Mouse (Mus musculus) heart, postnatal 36 days (tissue): ENCODE data around the gene Ppp2r3a. TPM values are rescaled to one million over a fixed set of nuclear protein-coding genes. Genes with fewer than 3 reads are reported as not detected.

Experiments
- DNase-seq, 2 experiments: peaks; one replicate each; pipeline ENCODE4 v3.0.0; 2021 to 2022
- intact Hi-C: fragments of 180-260 bp; cut with DNase I; formaldehyde crosslinking; loops from one replicate; pipeline ENCODE4 v1.15.1; 2025
- total RNA-seq, 2 experiments: library from RNA; stranded (reverse); gene quantifications; 2 replicates each; pipeline ENCODE4 v1.2.3; 2021

The Ppp2r3a gene
- total RNA-seq, 2 experiments from 2014 or later: 248 to 269 TPM

DNA sequence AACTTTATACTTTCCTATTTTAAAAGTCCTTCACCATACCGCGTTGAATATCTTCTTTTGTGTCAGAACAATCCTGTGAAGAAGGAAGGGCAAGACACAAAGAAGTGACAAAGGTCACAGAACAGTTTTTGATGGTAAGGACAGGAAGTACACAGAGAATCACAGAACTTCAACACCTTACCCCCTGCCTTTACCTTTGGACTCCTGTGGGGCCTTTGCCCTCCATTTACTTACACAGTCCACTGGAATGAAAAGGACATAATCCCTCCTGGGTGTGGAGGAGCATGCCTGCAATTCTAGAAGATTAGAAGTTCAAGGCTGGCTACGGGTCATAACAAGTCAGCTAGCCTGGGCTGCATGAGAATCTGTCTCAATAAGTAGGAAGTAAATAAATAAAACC lies 1.5 kb upstream of the Ppp2r3a start:
- DNase-seq: no peak
- intact Hi-C loops: loop anchor here (5.0 kb wide), 2 partner anchors 71 to 176 kb away; no protein-coding TSS in a partner anchor

DNA sequence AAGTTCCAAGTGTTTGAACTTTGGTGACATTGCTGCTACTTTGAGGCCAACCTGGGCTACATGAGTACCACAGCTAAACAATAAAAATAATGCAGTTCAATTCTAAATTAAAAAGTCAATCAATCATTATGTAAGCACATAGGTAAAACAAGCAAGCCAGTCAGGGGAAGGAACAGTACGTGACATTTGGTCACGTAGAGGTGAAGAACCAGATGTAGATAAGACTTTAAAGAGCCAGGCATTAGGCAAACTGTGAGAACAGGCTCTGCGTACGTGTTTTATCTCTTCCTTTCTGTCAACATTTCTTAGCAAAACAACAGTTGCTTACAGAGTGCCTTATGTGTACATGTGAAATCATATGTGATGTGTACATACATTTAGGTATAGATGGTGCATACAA lies 946 bp upstream of the Ppp2r3a start:
- DNase-seq: no peak
- intact Hi-C loops: loop anchor here (5.0 kb wide), 2 partner anchors 70 to 175 kb away; no protein-coding TSS in a partner anchor

DNA sequence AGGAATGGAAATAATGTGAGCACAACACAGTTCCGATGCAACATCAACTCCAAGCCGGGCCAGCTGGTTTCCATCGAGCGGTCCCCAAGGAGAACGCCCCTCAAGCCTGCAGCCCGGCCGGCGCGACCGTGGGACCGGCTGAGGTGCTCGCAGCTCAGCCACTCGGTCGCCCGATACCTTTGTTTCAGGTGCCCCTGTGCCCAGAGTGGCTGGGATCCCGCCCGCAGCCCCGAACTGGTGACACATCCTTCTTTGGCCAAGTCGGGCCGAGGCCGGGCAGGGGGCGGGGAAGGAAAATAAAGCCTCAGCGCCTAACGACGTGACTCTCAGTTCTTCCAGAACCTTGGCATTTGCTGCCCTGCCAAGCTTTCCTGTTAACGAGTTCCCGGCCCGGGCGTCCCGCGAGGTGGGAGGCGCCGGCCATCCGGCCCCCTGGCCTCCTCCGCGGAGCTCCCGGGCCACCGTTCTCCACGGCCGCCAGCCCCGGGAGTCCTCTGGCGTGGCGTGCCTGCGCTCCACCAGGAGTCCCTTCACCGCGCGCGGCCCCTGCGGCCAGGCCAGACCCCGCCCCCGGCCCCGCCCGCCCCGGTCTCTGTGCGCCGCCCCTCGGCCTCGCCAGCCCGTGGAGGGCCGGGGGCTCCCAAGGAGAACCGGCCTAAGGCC lies 483 bp downstream of the Ppp2r3a start:
- intact Hi-C loops: loop anchor here (2.0 to 5.0 kb wide), 3 partner anchors 54 to 174 kb away; no protein-coding TSS in a partner anchor
- DNase-seq: peak; percentile 76 to 87

DNA sequence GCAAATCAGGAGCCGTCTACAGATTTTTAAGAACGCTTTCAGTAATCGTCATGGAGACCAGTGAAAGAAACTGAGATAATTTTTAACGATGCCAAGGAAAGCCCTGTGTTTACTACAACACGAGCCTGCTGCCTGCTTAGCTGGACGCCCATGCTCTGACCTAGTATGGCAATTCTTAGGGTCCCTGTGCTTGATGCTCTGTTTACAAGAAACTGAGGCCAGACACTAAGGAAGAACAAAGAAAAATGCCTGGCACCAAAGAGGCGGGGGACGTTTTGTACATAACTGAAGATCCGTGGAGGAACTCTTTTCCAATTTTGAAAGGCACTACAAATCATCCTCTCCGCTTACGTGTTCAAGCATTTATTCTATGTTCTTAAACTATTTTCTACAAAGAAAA lies 1.1 kb downstream of the Ppp2r3a start:
- peak in 1 of 2 experiments; percentile 13 for DNase-seq
- intact Hi-C loops: loop anchor here (2.0 to 5.0 kb wide), 3 partner anchors 54 to 173 kb away; no protein-coding TSS in a partner anchor

DNA sequence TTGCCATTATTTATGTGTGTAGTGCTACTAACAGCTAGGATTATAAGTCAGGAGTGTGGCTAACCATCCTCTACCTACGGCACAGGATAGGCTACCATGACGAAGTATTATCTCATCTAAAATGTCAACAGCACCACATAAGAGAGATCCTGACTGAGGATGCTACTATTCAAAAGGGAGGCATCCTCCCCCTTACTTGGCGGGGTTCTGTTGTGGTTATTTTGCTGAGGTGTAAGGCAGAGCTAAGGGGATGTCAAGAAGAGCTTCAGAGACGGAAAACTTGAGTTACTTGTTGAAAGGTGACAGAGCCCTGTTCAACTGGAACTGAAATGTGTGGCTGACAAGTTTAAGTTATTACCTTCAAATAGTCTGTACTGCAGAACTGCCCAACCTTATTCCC lies 2.0 kb downstream of the Ppp2r3a start:
- intact Hi-C loops: loop anchor here (2.0 to 5.0 kb wide), 3 partner anchors 53 to 172 kb away; no protein-coding TSS in a partner anchor
- DNase-seq: no peak

DNA sequence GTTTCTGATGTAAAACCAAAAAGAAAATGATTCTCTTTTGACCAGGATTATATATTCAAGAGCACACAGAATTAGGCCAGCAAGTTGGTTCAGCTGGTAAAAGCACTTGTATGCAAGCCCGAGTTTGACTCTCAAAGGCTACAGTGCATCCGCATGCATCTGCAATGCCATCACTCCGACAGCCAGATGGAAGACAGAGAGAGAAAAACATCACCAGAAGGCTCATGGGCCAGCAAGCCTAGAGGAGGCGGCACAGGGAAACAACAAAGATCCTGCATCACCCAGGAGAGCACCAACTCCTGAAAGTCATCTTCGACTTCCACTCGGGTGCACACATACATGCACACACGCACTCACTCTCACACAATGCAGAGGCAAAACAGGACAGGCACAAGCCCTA lies 4.1 kb downstream of the Ppp2r3a start:
- intact Hi-C loops: no loop called here
- no peak for DNase-seq

DNA sequence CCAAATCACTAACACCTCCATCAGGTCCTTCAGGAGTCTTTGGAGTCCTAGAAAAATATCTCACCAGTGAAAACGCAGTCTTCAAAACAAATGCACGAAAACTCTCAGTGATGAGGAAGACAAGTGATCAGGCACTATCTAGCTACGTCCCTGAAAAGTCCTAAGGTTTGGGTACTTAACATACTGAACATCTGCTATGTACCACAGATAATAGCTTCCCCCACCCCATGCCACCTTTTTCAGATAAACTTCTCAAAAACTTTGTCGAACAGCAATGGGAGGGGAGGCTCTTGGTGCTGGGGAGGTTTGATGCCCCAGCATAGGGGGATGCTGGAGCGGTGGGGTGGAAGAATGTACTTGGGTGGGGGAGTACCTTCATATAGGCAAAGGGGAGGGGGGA lies 6.1 kb downstream of the Ppp2r3a start:
- intact Hi-C loops: no loop called here

DNA sequence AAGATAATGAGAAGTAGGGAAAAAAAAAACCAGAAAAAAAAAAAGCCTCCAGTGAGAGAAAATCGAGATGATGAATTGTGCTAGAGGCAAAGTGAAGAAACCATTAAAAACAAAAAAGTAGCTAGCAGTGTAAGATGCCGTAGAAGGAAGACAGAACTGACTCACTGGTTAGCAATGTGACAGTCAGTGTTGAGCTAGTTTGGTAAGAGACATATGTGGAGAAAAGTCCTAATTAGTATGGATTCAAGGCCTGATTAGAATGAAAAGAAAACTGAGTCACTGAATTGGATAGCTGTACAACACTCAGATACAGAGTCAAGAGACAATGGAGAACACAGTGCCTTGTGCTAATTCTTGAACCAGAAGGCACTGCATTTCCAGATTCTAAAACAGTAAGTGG lies 7.9 kb downstream of the Ppp2r3a start:
- DNase-seq: no peak
- intact Hi-C loops: loop anchor here (5.0 kb wide), 1 partner anchor 41 kb away; no protein-coding TSS in a partner anchor

More for the DNA sequence above, 6.1 kb downstream of the Ppp2r3a start:
- DNase-seq: no peak

DNA sequence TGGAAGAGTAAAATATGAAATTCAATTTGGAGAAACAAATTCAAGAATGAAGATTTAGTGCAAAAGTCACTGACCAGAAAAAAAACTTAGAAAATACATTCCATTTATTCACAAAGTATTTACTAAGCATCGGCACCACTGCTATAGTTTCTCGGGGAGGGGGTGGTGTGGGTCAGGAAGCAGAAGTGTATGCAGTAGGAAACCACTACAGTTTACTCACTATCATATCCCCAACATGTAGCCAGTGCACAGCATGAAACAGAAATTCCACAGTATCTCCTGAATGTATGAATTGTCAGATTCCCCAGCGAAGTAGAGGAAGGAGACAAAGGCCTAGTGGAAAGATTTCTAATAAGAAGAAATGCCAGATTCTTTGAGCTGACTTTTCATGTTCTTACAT lies 11.4 kb downstream of the Ppp2r3a start:
- intact Hi-C loops: loop anchor here (5.0 kb wide), 1 partner anchor 38 kb away; no protein-coding TSS in a partner anchor
- no peak for DNase-seq

DNA sequence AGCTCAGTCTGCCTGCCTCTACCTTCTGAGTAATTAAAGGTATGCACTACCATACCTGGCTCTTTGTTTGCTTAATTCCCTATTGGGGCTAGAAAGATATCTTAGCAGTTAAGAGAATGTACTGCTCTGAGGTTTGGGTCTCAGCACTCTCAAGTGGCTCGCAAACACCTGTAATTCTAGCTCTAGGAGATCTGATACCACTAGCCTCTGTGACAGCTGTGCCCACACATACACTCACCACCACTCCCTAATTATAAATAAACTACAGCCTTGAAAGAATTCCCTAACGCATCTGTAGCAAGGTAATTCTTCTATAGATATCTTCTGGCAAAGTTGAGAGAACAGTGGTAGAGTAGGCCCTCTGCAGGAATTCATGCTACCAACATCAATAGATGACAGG lies 15.8 kb downstream of the Ppp2r3a start:
- DNase-seq: no peak
- intact Hi-C loops: loop anchor here (5.0 kb wide), 1 partner anchor 43 kb away; no protein-coding TSS in a partner anchor

DNA sequence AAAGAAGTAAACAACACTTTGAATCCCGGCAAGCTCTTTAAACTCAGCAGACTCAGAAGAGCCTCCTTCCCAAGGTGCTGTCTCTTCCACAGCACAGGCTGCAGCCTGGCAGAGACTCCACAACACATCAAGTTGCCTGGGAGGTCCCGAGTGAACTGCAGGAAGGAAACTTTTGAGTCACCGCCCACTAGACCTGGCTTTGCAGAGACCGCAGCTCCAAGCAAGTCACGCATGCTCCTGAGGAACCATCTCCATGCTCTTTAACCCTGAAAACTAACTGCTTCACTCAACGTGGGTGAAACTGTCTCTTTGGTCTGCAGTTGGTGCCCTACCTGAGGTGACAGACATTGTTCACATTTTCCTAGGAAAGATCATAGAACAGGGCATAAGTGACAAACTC lies 19.6 kb downstream of the Ppp2r3a start:
- no peak for DNase-seq
- intact Hi-C loops: no loop called here

DNA sequence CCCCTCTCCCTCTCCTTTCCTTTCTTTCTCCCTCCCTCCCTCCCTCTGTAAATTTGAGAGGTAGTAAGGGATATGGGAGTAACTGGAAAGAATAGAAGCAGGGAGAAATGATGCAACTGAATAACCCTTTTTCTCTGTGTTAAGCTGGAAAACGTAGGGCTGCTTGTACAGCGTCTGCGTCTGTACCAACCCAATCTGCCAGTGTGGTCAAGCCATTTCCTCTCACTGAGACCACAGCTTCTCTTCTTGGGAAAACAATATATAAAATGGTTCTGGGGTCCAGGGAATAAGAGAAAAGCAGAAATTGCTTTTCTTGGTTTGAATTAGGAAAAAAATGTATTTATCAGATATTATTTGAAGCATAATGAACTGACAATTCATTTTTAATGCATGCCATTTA lies 21.6 kb downstream of the Ppp2r3a start:
- no peak for DNase-seq
- intact Hi-C loops: no loop called here

DNA sequence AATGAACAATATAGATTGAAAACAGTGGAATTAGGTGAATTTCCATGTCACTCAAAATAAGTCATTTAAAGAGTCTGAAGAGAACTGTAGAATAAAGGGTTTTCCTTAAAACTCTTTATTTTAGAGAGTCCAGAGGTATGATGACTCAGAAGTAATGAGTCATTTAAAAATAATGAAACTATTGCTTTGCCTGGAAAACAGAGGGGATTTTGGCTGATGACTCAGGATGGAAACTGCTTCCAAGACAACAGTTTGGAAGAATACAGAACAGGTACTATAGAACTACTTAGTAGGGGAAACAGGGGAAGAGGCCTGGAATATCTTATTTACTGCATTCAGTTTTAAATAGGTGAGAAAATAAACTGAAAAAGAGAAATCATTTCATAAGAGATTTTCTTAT lies 22.7 kb downstream of the Ppp2r3a start:
- no peak for DNase-seq
- intact Hi-C loops: no loop called here

DNA sequence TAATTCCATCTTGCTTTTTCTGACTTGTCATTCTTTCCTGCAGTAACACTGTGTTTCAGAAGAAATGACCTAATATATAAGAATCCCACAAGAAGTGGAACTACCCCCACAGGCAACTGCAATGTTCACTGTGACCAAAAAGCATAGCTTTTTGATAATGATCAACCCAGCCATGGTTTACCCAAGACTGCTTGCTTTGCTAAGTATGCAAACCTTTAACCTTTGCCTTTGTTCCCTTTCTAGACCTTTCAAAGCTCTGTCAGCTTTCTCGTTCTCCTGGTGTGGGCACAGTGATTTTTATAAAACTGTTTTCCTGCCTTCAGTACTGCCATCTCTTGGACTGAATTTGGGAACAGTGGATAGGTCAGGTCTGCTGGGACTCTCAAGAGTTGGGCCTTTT lies 43.6 kb downstream of the Ppp2r3a start:
- DNase-seq: no peak
- intact Hi-C loops: no loop called here

DNA sequence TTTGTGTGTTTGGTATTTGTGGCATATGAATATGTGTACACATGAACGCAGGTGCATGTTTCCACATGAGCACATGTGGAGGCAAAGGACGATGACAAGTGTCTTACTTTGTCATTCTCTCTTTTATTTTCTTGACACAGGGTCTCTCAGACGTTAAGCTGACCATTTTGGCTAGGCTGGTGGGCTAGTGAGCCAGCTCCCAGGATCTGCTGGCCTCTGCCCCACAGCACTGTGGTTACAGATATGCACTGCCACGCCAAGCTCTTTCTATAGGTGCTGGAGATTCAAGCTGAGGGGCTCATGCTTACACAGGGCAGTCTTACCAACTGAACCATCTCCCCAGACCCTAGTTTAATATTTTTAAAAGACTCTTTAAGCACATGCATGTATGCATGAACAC lies 45.1 kb downstream of the Ppp2r3a start:
- DNase-seq: no peak

DNA sequence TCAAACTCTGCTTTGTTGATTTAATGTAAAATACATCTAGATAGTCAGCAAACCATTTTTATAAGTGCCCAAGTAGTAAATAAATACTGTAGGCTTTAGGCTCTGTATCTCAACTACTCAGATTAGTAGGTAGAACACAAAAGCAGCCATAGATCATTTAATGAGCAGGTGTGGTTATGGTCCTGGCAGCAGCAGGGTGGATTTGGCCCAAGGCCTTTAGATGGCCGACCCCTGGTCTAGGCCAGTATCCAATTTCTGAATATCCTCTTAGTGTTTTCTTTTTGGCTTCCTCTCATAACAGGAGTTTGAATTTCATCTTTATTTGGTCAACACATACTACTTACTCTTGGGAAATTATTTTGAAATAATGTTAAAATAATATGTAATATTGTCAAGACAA lies 46.4 kb downstream of the Ppp2r3a start:
- intact Hi-C loops: no loop called here
- DNase-seq: no peak

More for the DNA sequence above, 45.1 kb downstream of the Ppp2r3a start:
- intact Hi-C loops: no loop called here

DNA sequence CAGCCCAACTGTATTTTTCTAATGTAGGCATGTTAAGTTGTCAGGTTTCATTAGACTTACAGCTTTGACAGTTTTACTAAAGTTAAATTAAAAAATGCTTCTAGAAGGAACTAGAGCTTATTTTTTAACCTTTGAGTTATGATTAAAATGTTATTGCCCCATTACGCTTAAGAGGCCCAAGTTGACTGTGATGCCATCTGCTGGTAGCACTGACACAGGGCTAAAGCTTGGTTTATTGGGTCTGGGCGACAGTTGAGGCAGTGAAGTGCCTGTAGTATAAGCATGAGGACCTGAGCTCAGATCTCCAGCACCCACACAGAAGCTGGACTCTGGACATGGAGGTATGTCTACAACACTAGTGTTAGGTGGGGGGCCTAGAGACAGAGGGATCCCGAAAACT lies 47.5 kb downstream of the Ppp2r3a start:
- intact Hi-C loops: loop anchor here (5.0 kb wide), 1 partner anchor 38 kb away; no protein-coding TSS in a partner anchor
- DNase-seq: no peak

DNA sequence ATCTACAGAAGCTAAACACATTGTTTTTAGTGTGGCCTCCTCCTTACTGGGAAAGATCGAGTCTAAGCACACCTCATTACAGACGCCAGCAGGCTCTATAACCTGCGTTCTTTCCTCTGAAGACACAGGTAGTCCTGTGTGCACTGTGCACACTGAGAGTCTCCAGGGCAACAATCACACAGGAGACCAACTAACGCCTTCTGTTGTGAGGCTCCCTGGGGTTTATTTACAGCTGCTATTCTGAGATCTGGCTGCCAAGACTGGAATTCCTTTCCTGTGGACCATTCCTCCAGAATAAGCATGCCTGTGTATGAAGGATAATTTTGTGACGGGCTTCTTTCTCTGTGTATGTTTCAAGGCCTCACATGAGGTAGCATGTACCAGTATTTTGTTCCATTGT lies 51.0 kb downstream of the Ppp2r3a start:
- peak in 1 of 2 experiments; percentile 47 for DNase-seq
- intact Hi-C loops: loop anchor here (5.0 kb wide), 1 partner anchor 42 kb away; no protein-coding TSS in a partner anchor

DNA sequence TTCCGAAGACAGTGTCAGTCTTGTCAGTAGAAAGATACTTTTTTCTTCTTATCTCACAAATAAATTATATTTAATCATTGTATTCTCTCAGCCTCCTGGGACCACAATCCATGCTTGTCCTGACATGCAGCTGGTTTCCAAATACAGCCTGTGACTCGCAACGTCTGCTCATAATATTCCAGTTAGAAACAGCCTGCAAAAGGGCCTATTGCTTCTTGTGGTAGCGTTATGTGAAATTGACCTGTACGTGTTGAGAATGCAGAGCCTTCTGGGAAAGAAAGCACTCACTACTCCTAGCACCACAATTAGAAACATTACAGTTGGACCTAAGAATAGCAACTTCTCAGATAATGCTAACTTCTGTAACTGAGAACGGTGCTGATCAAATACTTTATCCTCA lies 52.8 kb downstream of the Ppp2r3a start:
- intact Hi-C loops: loop anchor here (10.0 kb wide), 1 partner anchor 1306 kb away; the partner anchor contains the start of gene Ky

DNA sequence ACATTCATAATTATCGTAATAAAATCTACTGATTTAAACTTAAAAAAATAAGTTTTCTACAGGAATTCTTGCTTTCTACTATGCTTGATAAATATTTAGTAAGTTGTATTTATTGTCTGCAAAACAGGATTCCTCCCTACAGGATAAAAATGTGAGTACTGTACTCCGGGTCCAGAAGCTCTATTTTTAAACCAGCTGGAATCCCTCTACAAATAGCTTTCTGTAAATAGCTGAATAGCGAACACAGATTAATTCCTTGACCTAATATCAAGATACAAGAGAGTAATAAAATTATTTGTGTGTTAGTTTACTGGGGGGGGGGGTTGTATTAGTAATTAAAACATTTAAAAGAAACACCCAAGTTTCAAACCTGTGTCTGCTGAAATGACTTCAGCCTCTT lies 53.3 kb downstream of the Ppp2r3a start:
- no peak for DNase-seq
- intact Hi-C loops: loop anchor here (10.0 kb wide), 1 partner anchor 1307 kb away; the partner anchor contains the start of gene Ky

More for the DNA sequence above, 52.8 kb downstream of the Ppp2r3a start:
- DNase-seq: peak in 1 of 2 experiments; percentile 36

DNA sequence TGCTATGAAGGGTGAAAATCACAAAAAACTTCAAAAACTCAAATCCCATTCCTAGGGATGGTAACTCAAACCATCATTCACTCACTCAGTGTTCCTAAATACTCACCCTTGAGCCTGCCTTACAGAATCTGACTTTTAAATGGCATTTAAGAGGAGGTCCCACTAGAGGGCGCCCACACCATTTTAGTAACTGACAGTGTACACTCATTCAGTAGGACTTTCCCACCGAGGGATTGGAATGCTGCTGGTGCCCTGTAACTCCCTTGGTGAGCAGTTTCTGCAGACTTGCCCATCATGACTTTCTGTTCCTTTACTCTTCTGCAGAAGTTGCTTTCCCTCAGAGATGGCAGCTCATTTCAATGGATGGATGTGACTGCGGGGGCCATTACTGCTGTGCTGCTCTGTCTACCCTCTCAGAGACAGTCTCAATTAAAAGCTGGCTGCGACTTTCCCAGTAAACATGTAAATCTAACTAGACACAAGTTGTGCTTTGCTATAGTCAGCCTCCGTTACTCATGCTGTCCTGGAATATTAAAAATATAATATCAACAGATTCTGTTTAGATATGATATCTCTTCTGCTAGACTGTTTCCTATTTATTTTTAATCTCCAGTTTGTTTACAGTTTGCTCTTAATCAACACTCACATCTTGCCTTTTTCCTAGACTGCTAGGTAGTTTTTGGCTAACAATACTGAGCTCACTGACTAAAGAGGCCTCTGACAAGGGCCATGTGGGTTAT lies 69.5 kb downstream of the Ppp2r3a start:
- intact Hi-C loops: loop anchor here (2.0 to 10.0 kb wide), 4 partner anchors 70 to 513 kb away; partner anchors contain the start of gene Ppp2r3a
- peak; percentile 83 to 88 for DNase-seq
